Mouse (Mus musculus): ENCODE data around the gene Zpbp2.

The Zpbp2 gene

DNA sequence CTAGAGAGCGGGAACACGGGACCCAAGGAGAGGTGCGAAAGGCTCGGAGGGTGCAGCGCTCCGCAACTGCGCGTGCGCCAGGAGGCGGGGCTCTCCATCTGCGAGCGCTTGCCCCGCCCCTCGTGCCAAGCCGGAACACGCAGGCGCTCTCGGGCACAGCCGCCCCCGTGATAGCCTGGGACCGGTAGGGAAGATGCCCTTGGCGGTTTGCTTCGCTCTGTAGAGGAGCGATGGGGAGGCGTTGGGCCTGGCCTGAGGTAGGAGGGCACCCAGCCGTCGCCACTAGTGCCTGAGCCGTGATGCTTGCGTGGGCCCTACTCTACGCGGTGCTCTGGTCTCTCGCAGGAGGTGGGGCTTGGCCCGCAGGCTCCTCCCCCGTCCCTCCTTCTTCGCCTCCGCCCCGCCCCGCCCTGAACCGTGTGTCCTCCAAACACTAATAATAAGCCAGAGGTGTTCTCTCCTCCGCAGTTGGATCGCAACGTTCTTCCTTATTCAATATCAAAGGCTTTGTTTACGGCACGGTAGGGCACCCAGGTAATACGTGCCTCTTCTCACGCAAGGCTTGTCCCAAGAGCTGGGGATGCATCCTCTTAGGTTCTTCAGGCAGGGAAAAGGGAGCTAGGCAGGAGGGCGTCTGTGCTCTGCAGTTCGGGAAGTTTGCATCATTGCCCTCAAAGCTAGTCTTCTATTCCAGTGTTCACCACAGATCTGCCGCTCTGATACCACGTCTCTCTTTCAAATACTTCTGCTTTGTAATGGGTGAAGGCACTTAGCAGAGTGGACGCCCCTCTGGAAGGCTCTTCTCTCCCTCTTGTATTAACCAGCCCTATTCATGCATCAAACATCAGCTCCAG, at the start of gene Zpbp2:
Zpbp2 (plus strand) TSS at position 123 of the 854 bp plus-strand sequence.
- peak; percentile 99 for DNase-seq

DNA sequence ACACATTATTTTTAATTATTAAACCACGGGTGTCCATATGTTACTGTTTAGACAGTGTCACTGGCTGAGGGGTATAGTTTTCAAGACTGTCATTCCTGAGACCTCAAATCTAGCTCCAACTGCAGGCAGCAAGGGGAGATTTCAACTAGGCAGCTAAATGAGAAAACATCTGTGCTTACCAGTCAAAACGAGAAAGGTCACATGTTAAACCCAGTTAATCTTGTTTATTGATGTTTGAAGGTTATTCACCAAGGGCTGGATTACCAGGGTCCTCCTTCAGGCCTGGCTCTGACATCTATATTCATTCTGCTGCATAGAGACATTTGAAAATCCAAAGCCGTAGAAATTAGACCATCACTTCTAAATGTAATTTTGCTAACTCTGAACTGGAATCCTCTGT, 46.0 kb upstream of the Zpbp2 start:
- no peak for DNase-seq

DNA sequence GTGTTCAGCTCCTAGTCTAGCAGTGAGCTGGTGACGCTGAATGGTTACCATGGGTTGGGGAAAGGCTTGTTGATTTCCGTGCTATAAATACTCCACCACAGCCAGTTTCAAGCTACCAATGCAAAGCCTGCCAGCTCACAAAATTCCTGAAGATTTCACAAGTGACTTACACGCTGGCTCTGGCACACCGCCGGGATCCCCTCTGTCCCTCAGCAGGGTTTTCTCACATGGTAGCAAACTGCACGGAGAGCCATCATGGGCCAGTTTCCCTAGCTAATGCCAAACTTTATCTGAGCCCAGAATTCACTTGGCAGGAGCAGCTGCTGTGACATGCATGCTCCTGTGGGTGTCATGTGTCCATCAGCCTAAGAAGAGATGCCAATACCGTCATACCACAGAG, 41.5 kb upstream of the Zpbp2 start:
- no peak for DNase-seq

DNA sequence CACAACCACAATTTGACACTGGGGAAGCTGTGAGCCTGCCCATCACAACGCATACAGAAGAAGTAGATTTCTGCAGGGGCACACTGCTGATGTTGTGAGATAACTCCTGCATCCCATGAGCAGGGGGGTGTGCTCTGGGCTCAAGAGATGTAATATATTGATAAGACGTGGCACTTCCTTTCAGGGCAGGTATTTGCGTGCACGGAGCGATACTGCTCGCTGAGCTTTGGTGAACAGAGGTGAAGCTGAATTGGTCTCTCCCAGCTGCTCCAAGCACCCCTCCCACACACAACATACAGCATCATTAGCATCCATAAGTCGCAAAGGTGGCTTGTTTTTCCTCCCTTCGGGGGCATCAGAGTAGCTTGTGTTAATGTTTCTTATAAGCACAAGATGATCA, 40.8 kb upstream of the Zpbp2 start:
- no peak for DNase-seq

DNA sequence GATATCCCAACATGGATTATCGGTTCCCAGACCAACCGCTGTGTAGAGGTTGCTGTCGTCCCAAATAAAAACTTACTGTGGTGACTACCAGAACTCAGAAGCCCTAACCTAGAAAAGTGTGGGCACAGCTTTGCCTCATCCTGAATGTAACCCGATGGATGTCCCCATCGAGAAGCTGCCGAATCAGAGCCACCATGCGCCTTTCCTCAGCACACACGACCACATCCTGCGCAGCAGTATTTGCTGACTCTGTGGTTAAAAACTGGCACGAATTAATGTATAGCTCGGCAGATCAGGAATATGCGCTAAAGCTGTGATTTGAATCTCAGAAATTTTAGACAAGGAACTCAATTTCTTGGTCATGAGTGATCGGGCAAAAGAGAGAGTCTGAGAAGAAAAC, 38.0 kb upstream of the Zpbp2 start:
- peak; percentile 42 for DNase-seq

DNA sequence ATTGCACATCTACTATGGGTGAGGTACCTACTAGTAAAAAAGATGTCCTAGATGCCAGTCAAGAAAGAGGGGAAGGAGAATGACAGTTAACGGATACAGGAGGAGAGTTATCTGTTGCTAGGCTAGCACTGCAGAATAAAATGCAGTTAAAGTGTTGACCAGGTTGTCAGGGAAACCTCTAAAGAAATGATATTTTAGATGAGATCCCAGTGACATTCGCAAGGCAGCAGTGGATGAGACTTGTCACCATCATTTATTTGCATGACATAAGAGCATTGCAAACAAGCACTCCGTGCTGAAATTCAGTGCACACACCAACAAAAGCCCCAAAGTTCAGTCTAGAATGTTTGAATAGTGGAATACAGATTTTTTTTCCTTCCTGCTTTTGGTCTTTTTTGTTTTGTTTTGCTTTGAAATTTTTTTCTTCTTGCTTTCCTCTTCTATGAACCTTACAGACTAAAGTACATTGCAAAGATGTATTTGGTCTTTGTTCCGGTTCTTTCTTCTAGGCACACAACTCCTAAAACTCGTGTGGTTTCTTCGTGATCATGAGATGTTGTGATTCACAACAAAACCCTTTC, 37.5 kb upstream of the Zpbp2 start:
- no peak for DNase-seq

DNA sequence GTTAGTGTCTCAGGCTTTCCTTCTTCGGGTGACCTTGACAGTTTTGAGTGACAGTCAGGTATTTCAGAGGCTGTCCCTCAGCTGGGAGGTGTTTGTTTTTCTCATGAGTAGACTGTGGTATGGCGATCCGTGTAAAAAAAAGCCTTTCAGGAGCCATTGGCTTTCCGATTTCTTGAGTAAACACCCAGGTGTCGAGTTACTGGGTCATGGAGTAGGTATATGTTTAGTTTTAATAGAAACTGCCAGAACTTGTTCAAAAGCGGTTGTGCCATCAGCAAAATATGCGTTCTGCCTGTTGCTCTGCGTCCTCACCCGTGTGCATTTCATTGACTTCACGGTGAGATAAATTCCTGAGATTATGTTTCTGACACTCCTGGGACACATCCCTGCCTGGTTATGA, 30.4 kb upstream of the Zpbp2 start:
- DNase-seq, result no peak

DNA sequence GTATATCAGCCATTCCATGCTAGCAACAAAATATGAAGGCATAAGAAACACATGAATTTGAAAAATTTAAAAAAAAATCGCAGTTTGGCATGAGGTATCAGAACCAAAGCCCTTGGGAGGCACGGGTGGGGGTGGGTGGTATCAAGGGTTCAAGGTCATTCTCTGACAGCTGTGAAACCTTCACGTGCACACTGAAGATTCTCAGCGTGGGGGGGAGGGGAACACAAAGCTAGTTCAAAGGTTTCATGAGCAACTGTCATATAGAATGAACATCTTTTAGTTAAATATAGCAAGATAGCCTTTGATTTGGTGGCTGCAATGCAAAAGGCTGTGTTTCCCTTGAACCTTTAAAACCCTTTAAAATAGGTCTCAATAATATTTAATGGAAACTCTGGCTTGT, 25.8 kb upstream of the Zpbp2 start:
- peak; percentile 73 for DNase-seq

DNA sequence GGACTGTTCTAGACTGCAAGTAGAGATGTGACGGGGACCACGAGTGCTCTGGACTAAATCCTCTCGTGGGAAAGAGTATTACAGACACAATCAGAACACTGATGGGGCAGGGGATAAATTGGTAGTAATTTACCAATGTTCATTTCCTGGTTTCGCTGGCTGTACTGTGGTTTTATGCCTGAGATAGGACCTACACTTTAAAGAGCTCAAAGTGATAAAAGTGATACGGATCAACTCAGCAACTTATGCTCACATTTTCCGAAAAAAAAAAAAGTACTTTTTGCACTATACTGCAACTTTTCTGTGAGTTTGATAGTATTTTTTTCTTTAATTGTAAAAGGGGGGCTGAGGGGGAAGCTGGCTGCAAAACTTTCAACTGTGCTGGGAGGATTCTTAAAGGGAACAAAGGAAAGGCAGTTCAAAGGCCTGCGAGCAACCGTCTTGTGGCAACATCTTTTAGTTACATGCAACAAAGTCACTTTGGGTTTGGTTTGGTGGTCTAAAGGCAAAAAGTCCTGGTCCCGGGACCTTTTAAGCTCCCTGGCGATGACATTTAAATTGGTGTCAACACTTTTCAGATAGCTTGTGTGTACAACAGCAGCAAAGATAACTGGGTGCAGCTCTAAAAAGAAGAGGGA, 24.0 kb upstream of the Zpbp2 start:
- DNase-seq, result peak; percentile 59

DNA sequence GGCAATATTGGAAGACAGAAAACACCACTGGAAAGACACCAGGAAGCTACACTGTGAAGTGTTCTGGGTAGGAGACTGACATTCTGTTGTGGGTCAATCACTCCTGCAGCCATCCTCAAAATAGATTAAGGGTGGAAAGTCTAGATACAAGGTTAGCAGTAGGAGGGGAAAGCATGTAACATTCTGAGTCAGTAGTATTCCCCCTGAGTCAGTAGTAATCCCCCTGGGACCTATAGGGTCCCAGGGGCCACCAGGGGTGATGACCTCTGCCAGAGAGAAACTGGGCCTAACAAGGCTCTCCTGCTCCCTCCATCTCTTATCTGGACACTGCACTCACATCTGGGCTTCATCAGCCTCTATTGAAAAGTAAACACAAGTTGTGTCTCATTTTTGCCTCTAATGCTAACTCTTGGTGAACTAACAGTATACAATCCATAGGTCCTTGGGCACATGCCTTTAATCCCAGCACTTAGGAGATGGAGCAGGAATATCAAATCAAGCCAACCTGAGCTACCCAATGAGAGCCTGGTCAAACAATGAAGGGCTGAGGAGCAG, 13.3 kb upstream of the Zpbp2 start:
- no peak for DNase-seq

DNA sequence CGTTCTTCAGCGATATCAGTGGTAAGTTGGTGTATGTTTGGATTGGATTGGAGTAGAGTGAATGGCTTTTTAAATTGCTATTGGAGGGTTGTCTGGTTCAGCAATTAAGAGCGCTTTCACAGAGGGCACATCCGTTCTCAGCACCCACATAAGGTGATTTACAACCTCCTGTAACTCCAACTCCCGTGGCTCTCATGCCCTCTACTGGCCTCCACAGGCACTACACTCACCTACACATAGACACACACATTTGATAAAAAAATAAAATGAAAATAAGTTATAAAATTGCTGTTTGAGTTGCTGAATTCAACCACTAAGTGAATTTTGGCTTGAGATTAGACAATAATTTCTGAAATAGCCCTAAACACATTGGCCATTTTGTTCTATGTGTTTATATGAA, 10.6 kb upstream of the Zpbp2 start:
- peak; percentile 65 for DNase-seq

DNA sequence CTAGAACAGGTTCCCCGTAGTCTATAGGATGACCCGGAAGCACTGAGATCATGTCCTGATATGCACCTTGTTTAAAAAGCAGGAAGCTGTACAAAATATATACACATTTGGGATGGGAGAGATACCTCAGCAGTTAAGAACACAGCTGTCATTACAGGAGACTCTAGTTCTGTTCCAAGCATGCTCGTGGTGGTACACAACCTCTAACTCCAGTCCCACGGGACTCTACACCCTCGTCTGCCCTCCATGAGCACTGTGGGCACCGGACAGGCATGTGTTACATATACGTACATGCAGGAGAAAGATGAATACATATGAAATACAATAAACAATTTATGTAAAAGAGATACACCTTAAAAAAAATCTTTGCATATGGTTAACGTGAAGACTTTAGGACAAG, 8.3 kb upstream of the Zpbp2 start:
- DNase-seq, result no peak

DNA sequence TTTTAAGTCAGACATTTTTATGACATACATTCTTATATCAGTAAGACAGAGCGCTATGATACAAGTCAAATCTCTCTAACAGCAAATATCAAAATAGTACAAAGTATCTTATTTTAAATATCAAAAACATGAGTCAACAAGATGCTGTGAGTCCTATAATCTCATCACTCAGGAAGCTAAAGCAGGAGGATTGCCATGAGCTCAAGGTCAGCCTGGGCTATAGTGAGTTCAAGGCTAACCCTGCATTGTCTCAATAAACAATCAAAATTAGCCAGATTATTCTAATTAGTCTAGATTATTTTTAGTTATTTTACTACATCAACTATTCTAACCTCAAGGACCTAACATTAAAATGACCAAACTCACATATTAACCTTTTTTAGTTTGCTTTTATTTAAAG, 7.5 kb upstream of the Zpbp2 start:
- DNase-seq, result no peak

DNA sequence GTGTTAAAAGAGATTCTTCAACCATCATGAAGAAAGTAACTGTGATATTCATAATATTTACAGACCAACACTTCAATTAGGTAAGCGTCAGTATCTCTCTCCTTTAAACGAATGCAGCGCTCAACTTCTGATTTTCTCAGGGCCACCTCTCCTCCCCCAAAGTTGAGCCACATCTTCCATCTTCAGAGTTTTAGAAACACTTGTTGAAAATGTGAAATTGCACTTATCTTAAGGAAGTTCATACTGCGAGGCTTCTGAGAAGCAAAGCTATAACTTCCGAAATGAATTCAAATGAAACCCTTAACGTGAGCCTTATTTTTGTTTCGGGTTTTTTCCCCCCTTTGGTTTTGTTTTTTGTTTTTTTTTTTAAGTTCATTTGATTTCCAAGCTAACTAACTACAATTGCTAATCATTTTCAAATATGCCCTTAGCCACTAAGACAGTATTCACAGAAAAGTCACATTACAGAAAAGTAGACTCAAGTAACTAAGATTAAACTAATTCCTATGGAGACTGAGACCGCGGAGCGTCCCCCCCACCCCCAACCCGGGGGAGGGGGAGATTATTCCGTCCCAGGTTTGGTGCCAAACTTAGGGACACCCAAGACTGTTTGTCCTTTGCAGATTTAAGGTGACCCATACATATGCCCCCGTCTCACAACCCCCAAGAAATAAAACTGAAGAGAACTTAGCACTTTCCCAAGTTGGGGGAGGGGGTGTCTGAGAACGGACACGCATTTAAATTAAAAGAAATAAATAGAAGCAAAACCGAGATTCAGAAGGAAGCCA, 5.8 kb upstream of the Zpbp2 start:
- peak; percentile 54 for DNase-seq

DNA sequence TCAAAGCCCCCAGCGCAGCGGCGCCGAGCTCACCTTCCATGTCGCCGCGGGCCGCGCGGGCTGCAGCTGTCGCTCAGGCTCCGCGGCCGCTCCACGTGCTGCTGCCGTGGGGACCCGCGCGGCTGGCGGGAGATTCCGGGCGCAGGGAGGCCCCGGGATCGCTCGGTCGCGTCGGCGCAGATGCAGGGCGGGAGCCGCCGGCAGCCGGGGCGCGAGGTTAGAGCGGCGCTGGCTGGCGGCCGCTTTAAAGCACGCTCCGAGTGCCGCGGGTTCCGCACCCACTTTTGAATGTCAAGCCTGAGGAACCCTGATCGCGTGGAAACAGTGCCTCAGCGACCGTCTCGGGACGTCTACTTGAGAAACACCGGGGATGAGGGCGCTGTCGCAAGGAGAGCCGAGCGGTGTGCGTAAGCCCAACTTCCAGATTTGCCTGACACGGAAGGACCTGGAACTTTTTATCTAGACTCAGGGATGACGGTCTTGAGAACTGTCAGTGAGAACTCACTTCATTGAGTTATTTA, 5.1 kb upstream of the Zpbp2 start, which contains the start of gene Ikzf3:
Ikzf3 (minus strand) TSS at position 321 of the 521 bp plus-strand sequence.
- peak; percentile 85 for DNase-seq

DNA sequence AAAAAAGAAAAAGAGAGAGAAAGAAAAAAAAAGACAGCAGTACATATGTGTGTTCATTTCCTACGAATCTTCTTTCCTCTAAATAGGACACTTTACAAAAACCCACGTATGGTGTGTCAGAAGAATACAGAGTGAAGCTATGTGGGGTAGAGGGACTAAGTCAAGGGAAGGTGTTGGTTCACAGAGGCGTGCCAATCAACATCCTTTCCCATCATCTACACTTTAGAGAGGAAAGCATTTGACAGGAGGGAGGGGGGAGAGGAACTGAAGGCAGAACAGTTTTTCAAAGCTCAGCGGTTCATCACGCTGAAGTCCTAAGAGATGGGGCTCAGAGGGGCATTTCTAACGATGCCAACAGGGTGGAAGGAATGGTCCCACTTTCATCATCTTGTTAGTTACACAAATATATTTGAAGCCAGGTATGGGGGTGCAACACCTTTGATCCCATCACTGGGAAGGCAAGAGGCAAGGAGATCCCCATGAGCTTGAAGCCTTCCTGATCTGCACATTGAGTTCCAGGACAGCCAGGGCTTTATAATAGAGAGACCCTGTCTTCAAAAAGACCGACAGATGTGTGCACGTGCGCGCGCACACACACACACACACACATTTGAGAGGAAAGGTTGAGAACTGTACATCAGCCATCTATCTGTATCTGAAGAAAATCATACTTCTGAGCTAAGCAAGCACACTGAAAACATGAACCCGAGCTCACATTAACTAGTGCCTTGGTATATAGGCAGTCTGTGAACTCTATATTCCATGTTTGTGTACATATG, 4.2 kb upstream of the Zpbp2 start:
- peak; percentile 31 for DNase-seq

DNA sequence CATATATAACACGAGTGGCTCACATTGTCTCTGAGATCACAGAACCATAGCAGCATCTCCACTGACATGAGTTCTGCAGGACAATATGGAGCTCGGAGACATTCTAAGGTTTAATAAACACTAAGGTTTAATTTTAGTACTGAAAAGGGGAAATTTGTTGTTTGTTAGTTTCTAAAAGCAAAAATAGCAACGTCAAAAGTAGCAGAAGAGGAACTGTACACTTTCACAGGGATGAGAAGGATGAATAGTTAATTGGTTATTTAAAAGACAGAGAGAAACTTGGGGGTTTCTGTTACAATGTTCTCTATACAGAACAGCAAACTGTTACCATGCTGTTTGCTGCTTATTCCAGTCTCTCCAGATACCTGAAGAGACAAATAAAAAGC, 3.6 kb upstream of the Zpbp2 start:
- no peak for DNase-seq

DNA sequence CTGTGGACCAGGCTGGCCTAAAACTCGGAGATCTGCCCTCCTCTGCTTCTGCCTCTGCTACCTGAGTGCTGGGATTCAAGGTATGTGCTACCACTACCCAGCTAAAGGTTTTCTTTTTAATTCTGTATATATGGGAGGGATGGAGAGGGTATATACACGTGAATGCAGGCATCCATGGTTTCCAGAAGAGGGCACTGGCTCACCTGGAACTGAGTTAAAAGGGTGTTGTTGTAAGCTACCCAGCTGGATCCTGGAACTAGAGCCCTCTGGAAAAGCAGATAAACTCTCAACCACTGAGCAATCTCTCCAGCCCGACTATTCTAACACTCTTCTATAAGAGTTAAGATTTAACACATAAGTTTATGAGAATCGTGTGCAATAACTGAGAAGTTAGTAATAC, 1.5 kb upstream of the Zpbp2 start:
- no peak for DNase-seq

DNA sequence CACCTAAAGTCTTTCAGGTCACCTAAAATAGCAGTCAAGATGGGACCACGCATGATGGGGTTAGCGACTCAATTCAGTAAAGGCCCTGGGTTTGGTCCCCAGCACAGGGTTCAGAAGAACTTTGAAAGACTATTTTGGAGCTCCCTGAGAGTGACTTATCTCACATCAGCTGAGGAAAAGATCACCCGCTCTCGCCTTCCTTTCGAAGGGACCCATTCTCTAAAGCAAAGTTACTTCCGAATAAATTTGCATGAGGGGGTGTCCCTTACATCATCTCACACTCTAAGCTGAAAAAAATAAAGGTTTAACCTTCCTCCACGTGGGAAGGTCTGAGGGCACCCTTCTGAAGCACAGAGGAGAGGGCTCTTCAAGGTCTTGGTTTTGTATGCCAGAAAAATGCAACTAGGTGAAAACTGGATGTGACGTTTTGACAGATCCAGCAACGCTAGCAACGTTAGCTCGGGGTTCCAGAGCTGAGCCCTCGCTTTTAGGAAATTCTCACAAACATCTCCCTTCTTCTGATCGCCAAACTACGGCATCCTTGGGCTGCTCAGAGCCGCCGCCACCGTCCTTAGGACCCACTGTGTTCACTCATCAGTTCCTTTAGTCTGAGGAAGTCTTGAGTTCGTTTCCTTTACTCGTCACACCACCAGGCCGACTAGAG, 454 bp upstream of the Zpbp2 start:
- DNase-seq, result peak; percentile 41

DNA sequence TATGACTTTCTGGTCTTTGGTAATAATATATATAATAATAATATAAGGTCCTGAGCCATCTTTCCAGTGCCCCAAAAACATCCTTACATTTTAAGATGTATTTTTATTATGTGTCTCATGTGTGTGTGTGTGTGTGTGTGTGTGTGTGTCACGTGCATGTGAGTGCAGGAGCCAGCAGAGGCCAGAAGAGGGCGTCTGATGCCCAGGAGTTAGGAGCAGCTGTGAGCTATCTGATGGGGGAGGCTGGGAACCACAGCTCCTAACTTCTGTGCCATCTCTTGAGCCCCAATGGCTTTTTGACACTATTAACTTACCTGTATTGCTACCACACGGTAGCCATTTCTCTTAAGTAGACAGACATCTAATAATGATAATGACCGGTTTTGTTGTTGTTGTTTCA, 3.1 kb downstream of the Zpbp2 start:
- DNase-seq, result no peak

DNA sequence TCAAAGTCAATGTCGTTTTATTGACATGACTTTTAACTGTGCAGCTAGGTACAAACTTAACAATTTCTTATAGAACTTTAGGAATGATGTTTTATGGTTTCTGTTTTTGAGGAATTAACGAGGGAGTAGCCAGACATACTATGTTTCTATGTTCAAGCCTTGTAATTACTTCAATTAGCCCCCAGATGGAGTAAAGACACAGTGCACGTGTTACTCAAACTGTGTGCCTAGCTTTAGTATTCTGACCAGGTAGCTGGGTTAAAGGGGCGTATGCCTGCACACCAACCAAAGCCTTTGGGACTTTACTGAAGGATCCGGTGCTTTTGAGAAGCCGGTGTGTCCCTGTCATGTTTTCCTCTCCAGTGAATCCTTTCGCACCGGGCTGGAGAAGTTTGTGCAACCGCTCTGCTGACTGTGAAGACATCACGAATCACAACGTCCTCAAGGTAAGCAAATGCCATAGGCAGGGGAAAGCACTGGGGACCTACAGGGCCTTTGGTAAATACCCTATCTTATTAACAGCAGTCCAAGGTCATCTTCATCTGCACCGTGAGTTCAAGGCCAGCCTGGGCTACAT, 4.3 kb downstream of the Zpbp2 start:
- DNase-seq, result no peak
